Mouse (Mus musculus) forebrain, embryonic 15.5 days (tissue): ENCODE measurements around the gene Myrf. TPM values are rescaled to one million over a fixed set of nuclear protein-coding genes. Genes with fewer than 3 reads are reported as not detected.
"Not testable (repeated sequence)": the region's sequence is repeated elsewhere in the genome, so short reads cannot be mapped to it uniquely, and the experiment has no call there.

Experiments
- ATAC-seq: fragments of 200-750 bp; cut with Nextera tagmentation; replicated peaks from 2 replicates; pipeline ENCODE4 v1.8.0; 2017; ENCODE audit warnings: mild to moderate bottlenecking, moderate TSS enrichment, moderate library complexity
- H3K27ac ChIP-seq: fragments of 300-500 bp; sonication (generic); replicated peaks from 2 replicates; pipeline ENCODE4 v1.5.1; 2015; ENCODE audit warnings: mild to moderate bottlenecking, inconsistent platforms
- H3K27me3 ChIP-seq: fragments of 300-500 bp; sonication (generic); 2 replicates; pipeline ENCODE4 v1.6.1; 2015; ENCODE audit warnings: inconsistent platforms
- H3K36me3 ChIP-seq: fragments of 300-500 bp; sonication (generic); 2 replicates; pipeline ENCODE4 v1.6.1; 2015; ENCODE audit warnings: mild to moderate bottlenecking, inconsistent platforms
- H3K4me1 ChIP-seq: fragments of 300-500 bp; sonication (generic); 2 replicates; pipeline ENCODE4 v1.6.1; 2015; ENCODE audit warnings: inconsistent platforms
- H3K4me2 ChIP-seq: fragments of 300-500 bp; sonication (generic); replicated peaks from 2 replicates; pipeline ENCODE4 v1.6.1; 2015; ENCODE audit warnings: mild to moderate bottlenecking, inconsistent platforms
- H3K4me3 ChIP-seq: fragments of 300-500 bp; sonication (generic); 2 replicates; pipeline ENCODE4 v1.5.1; 2015; ENCODE audit warnings: mild to moderate bottlenecking, inconsistent platforms
- H3K9ac ChIP-seq: fragments of 300-500 bp; sonication (generic); replicated peaks from 2 replicates; pipeline ENCODE4 v1.6.1; 2015; ENCODE audit warnings: mild to moderate bottlenecking, inconsistent platforms
- H3K9me3 ChIP-seq: fragments of 300-500 bp; sonication (generic); 2 replicates; pipeline ENCODE4 v1.6.1; 2016; ENCODE audit warnings: inconsistent platforms
- WGBS: fragments of 180-500 bp; shearing (Covaris S2); methylation state at CpG from one replicate; pipeline ENCODE4 v1.1.7; 2015; ENCODE audit warnings: mixed read lengths; 5-methylcytosine and 5-hydroxymethylcytosine counted together
- microRNA-seq: library from miRNA; unstranded; fragments of <30 nt; microRNA quantifications from one replicate; pipeline ENCODE4, GENCODE M21; 2016
- polyA plus RNA-seq: library from polyadenylated mRNA; unstranded; fragments of >200 nt; fragmentation: Nextera tagmentation; extraction: Ambion mirVana; gene quantifications from 2 replicates; pipeline ENCODE4 v1.2.1, GENCODE M21; 2015

The Myrf gene
- polyA plus RNA-seq, 1 experiment from 2014 or later: 0.18 TPM

GRCm38 (mm10) chr19:10170466-10170865 is 70.1 kb downstream of the Myrf start:
- no peak overlapping the region for H3K9ac ChIP-seq
- H3K4me2 ChIP-seq: no peak overlapping the region
- no peaks in the 10 kb centered on the region for H3K9me3 ChIP-seq
- no peaks in the 10 kb centered on the region for H3K4me1 ChIP-seq
- H3K27ac ChIP-seq: no peak overlapping the region
- no peak overlapping the region for H3K4me3 ChIP-seq
- no peak for ATAC-seq
- 27% methylated on average over 1 of the region's 1 CpGs for WGBS
- no peaks in the 10 kb centered on the region for H3K36me3 ChIP-seq
- no peaks in the 10 kb centered on the region for H3K27me3 ChIP-seq

DNA sequence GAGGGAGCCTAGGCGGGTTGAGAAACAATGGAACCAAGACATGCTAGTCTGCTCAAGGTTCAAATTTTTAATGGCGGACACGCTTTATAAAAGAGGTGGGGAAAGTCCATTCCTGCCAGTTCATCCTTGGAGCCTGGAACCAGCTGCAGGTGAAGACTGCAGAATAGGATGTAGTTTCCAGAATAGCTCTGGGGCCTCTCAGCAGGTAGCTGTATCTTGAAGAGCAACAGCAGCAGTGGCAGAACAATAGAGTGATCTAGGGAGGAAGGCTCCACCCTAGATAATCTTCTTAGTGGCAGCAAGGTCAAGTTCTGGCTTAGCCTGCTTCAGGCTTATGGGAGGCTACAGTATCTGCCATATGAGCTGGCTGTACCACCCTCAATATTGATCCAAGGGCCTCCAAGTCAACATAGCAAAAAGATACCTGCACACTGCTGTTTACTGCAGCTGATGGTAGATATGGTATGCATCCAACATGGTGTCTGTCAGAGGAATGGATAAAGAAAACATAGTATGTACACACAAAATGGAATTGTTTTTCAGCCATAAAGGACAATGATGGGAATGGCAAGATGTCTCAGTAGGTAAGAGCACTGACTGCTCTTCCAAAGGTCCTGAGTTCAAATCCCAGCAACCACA is 70.7 kb downstream of the Myrf start:
- H3K4me2 ChIP-seq, H3K27ac ChIP-seq, H3K9ac ChIP-seq, H3K4me1 ChIP-seq, H3K36me3 ChIP-seq, H3K9me3 ChIP-seq, H3K27me3 ChIP-seq, ATAC-seq, H3K4me3 ChIP-seq: not testable (repeated sequence)
- WGBS: 82% methylated on average over 3 of the region's 3 CpGs

- Histone ChIP-seq H3K4me2 (no peak overlapping the region), H3K36me3 (no peaks in the 10 kb centered on the region), H3K9ac (no peak overlapping the region), H3K27ac (no peak overlapping the region), H3K4me1 (no peaks in the 10 kb centered on the region), H3K27me3 (no peaks in the 10 kb centered on the region), H3K9me3 (no peaks in the 10 kb centered on the region), H3K4me3 (no peak overlapping the region)
- ATAC-seq: no peak
Observed at GRCm38 (mm10) chr19:10169179-10169578, 71.4 kb downstream of the Myrf start.

DNA sequence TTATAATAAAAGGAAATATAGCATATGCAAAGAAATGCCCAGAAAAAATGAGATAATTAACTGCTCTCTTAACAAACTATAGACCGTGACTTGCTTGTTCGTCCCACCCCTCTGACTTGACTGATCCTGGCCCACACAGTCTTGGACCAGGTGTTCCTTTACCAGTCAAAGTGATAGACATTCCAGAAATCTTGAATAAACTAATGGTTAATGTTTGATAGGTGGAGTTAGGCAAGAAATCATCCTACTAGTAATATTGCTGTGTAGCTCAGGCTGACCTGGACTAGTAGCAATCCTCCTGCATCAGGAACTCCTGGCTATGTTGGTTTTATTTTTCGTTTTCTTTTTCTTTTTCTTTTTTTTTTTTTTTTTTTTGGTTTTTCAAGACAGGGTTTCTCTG is 72.1 kb downstream of the Myrf start:
- Histone ChIP-seq H3K4me2 (no peak overlapping the region), H3K4me3 (no peak overlapping the region), H3K4me1 (no peaks in the 10 kb centered on the region), H3K27me3 (no peaks in the 10 kb centered on the region), H3K9me3 (no peaks in the 10 kb centered on the region), H3K36me3 (no peaks in the 10 kb centered on the region), H3K27ac (no peak overlapping the region), H3K9ac (no peak overlapping the region)
- WGBS: 88% methylated on average over 3 of the region's 3 CpGs
- no peak for ATAC-seq

DNA sequence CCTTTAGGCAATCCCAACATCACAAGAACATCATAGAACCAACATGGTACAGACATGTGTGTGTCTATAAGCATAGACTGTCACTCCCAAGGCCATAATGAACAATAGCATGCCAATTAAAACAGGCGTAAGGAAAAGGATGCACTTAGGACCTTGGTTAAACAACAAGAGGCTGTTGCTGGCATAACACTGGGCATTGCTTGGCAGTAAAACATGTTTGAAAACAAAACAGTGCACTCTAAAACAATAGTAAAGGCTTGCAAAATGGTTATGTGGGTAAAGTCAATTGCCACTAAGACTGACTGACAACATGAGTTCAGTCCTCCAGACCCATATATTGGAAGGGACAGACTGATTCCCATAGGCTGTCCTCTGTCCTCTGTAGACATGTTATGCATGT is 72.6 kb downstream of the Myrf start:
- H3K9ac ChIP-seq: no peak overlapping the region
- H3K4me2 ChIP-seq: no peak overlapping the region
- H3K4me3 ChIP-seq: no peak overlapping the region
- H3K27ac ChIP-seq: no peak overlapping the region
- WGBS: 72% methylated on average over 1 of the region's 1 CpGs
- no peaks in the 10 kb centered on the region for H3K36me3 ChIP-seq
- no peaks in the 10 kb centered on the region for H3K27me3 ChIP-seq
- ATAC-seq: no peak
- no peaks in the 10 kb centered on the region for H3K4me1 ChIP-seq
- no peaks in the 10 kb centered on the region for H3K9me3 ChIP-seq

DNA sequence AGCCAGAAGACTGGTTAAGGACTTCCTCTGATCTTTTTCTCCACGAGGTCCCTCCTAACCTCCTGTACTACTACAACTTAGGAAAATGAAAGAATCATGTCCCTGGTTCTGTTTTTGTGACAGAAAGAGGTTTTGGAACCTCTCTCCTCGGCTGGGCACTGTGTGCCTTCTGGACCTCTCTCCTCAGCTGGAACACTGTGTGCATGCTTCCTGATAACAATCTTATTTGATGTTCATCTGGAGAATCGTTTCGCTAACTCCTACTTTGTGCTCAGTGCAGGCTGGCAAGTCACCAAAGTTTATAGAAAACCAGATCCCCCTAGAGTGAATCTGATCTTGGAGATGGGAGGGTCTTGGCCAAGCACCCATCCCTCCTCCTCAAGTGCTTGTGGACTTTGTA is 73.4 kb downstream of the Myrf start:
- H3K9me3 ChIP-seq: no peaks in the 10 kb centered on the region
- no peak overlapping the region for H3K9ac ChIP-seq
- H3K27me3 ChIP-seq: no peaks in the 10 kb centered on the region
- WGBS: 86% methylated on average over 4 of the region's 4 CpGs
- no peak for ATAC-seq
- H3K36me3 ChIP-seq: no peaks in the 10 kb centered on the region
- no peak overlapping the region for H3K4me3 ChIP-seq
- H3K27ac ChIP-seq: no peak overlapping the region
- no peak overlapping the region for H3K4me2 ChIP-seq
- no peaks in the 10 kb centered on the region for H3K4me1 ChIP-seq

DNA sequence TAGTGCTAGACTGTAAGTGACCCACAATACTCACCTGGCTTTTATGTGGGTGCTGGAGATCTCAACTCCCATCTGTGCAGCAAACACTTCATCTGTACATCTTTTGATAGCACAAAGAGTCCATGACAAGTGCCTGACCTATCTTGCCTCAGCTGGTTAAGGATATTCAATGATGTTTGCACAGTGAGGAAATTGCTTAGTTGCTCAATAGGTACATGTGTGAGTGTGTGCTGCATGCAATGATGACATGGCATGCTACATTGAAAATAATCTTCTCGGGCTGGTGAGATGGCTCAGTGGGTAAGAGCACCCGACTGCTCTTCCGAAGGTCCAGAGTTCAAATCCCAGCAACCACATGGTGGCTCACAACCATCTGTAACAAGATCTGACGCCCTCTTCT is 74.6 kb downstream of the Myrf start:
- H3K9me3 ChIP-seq, ATAC-seq, H3K4me3 ChIP-seq, H3K4me1 ChIP-seq, H3K27me3 ChIP-seq, H3K9ac ChIP-seq, H3K36me3 ChIP-seq, H3K27ac ChIP-seq, H3K4me2 ChIP-seq: not testable (repeated sequence)
- WGBS: 98% methylated on average over 4 of the region's 4 CpGs

GRCm38 (mm10) chr19:10163896-10164295 is 76.7 kb downstream of the Myrf start:
- ATAC-seq: no peak
- Histone ChIP-seq H3K4me2 (no peak overlapping the region), H3K27me3 (no peaks in the 10 kb centered on the region), H3K27ac (no peak overlapping the region), H3K4me1 (no peaks in the 10 kb centered on the region), H3K4me3 (no peak overlapping the region), H3K9ac (no peak overlapping the region), H3K9me3 (no peaks in the 10 kb centered on the region), H3K36me3 (no peaks in the 10 kb centered on the region)
- WGBS: 92% methylated on average over 3 of the region's 3 CpGs

Small RNA genes within 50 kb of the gene (microRNA-seq; reads per million reads assigned to microRNA genes)
- gene Mir6993: 1.1 reads per million

Other genes with a start within 250 kb of the Myrf start
- gene Best1, start 239.1 kb downstream of the Myrf start, polyA plus RNA-seq: 1.2 and 1.3 TPM in 2 replicates
- 17.3 and 17.9 TPM in 2 replicates for gene Rab3il1, start 239.1 kb downstream of the Myrf start, polyA plus RNA-seq
- gene Fads3, start 199.2 kb downstream of the Myrf start, polyA plus RNA-seq: 14.0 and 15.3 TPM in 2 replicates
- gene Fads2, start 139.0 kb downstream of the Myrf start, polyA plus RNA-seq: 164 and 166 TPM in 2 replicates
- 158 and 166 TPM in 2 replicates for gene Fads1, start 57.9 kb downstream of the Myrf start, polyA plus RNA-seq
- gene Tmem258, start 36.7 kb downstream of the Myrf start, polyA plus RNA-seq: 397 and 403 TPM in 2 replicates
- 54.7 and 58.4 TPM in 2 replicates for gene Fen1, start 36.6 kb downstream of the Myrf start, polyA plus RNA-seq
- 6.7 and 6.8 TPM in 2 replicates for gene Dagla, start 64.1 kb upstream of the Myrf start, polyA plus RNA-seq
- gene Syt7, start 148.3 kb upstream of the Myrf start, polyA plus RNA-seq: 8.9 and 10.3 TPM in 2 replicates
- 0.40 and 1.1 TPM in 2 replicates for gene Lrrc10b, start 216.7 kb upstream of the Myrf start, polyA plus RNA-seq
- gene Ppp1r32, start 242.2 kb upstream of the Myrf start, polyA plus RNA-seq: 1.5 and 3.0 TPM in 2 replicates